In the genomic region with DNA sequence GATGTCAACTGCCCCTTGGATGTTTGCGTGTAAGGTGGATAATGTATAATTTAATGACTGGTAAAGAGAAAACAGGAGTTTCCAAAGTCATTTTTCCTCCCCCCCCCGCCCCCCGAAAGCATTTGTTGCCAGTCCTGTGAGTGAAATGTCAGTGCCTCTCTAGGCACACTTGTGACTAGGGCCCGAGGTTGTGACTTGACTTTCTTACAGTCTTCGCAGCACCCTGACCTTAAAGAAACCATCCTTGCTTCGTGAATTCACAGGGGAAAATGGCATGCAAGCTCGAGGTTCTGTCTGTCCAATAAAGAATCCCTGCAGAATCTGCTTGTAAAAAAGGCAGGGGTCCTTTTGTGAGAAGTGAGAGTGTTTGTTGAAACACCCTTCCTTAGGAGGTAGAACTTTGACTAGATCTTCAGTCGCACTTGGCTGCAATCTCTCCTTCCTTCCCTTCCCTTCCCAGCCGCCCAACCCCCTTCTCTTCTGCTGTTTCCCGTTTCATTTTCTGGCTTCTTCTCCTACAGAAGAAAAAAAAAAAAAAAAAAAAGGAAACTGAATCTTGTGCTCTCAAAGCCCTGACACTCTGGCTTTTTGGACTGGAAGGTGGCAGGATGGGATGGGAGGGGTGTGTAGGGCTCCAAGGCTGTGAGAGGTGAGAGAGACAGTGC, we compare ENCODE assay signal across 8 mouse cellular contexts. TPM values are rescaled to one million over a fixed set of nuclear protein-coding genes. Genes with fewer than 3 reads are reported as not detected.
DNase-seq lines count a peak whose midpoint lies in the region; ATAC-seq lines count a peak whose summit lies in the region.

No protein-coding gene starts in this region.

- H3K4me2 ChIP-seq in heart, embryonic 11.5 days = peak overlapping the region; percentile 74
- H3K4me2 ChIP-seq in kidney, embryonic 16.5 days (replicated peaks; ENCODE audit: low read depth, low read length) = peak overlapping the region; percentile 93
- H3K4me2 ChIP-seq in stomach, embryonic 15.5 days = peak overlapping the region; percentile 76

- peak overlapping the region; percentile 76 for H3K4me3 ChIP-seq in heart, embryonic 11.5 days (ENCODE audit: low read depth, low read length)
- H3K4me3 ChIP-seq in kidney, embryonic 16.5 days (ENCODE audit: low read length) = peak overlapping the region; percentile 77
- peak overlapping the region; percentile 75 for H3K4me3 ChIP-seq in stomach, embryonic 15.5 days (replicated peaks)

- peaks cover 47% of the 10 kb centered on the region for H3K4me1 ChIP-seq in heart, embryonic 11.5 days (ENCODE audit: control insufficient read depth, insufficient read depth, low read length)
- H3K4me1 ChIP-seq in kidney, embryonic 16.5 days (ENCODE audit: insufficient read depth, low read length) = peaks cover 60% of the 10 kb centered on the region
- H3K4me1 ChIP-seq in stomach, embryonic 15.5 days = peaks cover 50% of the 10 kb centered on the region

- no peaks in the 10 kb centered on the region for H3K9me3 ChIP-seq in heart, embryonic 11.5 days (replicated peaks; ENCODE audit: control insufficient read depth, low read length)
- H3K9me3 ChIP-seq in kidney, embryonic 16.5 days (ENCODE audit: low read length) = no peaks in the 10 kb centered on the region
- H3K9me3 ChIP-seq in stomach, embryonic 15.5 days = no peaks in the 10 kb centered on the region

- 20% methylated on average over 10 of the region's 10 CpGs for WGBS in heart, embryonic 11.5 days (ENCODE audit: insufficient replicate concordance)
- 21% methylated on average over 9 of the region's 10 CpGs for WGBS in kidney, embryonic 16.5 days
- 20% methylated on average over 10 of the region's 10 CpGs for WGBS in stomach, embryonic 15.5 days

- H3K27me3 ChIP-seq in heart, embryonic 11.5 days (ENCODE audit: control insufficient read depth, insufficient read depth, low read length) = no peaks in the 10 kb centered on the region
- H3K27me3 ChIP-seq in kidney, embryonic 16.5 days (ENCODE audit: insufficient read depth, low read length) = no peaks in the 10 kb centered on the region
- H3K27me3 ChIP-seq in stomach, embryonic 15.5 days (replicated peaks) = no peaks in the 10 kb centered on the region

- peak overlapping the region; percentile 99 for H3K27ac ChIP-seq in heart, embryonic 11.5 days (ENCODE audit: low read depth, low read length)
- H3K27ac ChIP-seq in kidney, embryonic 16.5 days (ENCODE audit: low read length) = peak overlapping the region; percentile 100
- H3K27ac ChIP-seq in stomach, embryonic 15.5 days = peak overlapping the region; percentile 99

- peak; percentile 64 for DNase-seq in layer of hippocampus, adult 9-11 months
- DNase-seq in layer of hippocampus, adult 8-10 months (ENCODE audit: low spot score in 2 of 2) = no peak
- peak; percentile 48 for DNase-seq in c-Kit-positive CD71-positive TER-119-positive erythroid progenitor cells, embryonic 14.5 days (ENCODE audit: low spot score)
- peak; percentile 66 for DNase-seq in lung, postnatal 14 days
- DNase-seq in retina, postnatal 1 day = no peak

- peak overlapping the region; percentile 96 for H3K9ac ChIP-seq in heart, embryonic 11.5 days (ENCODE audit: low read depth, low read length)
- H3K9ac ChIP-seq in kidney, embryonic 16.5 days (replicated peaks; ENCODE audit: low read length) = peak overlapping the region; percentile 93
- no peak overlapping the region for H3K9ac ChIP-seq in stomach, embryonic 15.5 days

- no peaks in the 10 kb centered on the region for H3K36me3 ChIP-seq in heart, embryonic 11.5 days (ENCODE audit: control insufficient read depth, insufficient read depth, low read length)
- peaks cover 7% of the 10 kb centered on the region for H3K36me3 ChIP-seq in kidney, embryonic 16.5 days (ENCODE audit: insufficient read depth, low read length)
- peaks cover 2% of the 10 kb centered on the region; the same call in 1 of the 2 replicates for H3K36me3 ChIP-seq in stomach, embryonic 15.5 days

- ATAC-seq in heart, embryonic 11.5 days (replicated peaks; ENCODE audit: insufficient number of reproducible peaks, low FRiP score, low TSS enrichment) = no peak
- ATAC-seq in kidney, embryonic 16.5 days (ENCODE audit: low FRiP score, low TSS enrichment) = no peak
- ATAC-seq in stomach, embryonic 15.5 days (ENCODE audit: insufficient read depth, low FRiP score, low read depth) = no peak

RNA-seq across cellular contexts. Expression of gene Pigv, which starts 1.4 kb away (rescaled TPM):
- 10 to 100 TPM in 2 of 4 experiments, 1 to 10 TPM in 2; 9.4 to 13.0 (median 11.3) TPM for total RNA-seq in layer of hippocampus, adult 8-10 months (2022)
- polyA plus RNA-seq in heart, embryonic 11.5 days (2014; fragmentation: Nextera tagmentation; extraction: Ambion mirVana) = 11.4 and 13.9 TPM in 2 replicates
- 19.2 and 22.7 TPM in 2 replicates for polyA plus RNA-seq in kidney, embryonic 16.5 days (2015; fragmentation: Nextera tagmentation; extraction: Ambion mirVana)
- polyA plus RNA-seq in stomach, embryonic 15.5 days (2015; fragmentation: Nextera tagmentation; extraction: Ambion mirVana) = 14.7 and 18.7 TPM in 2 replicates

RNA-seq across cellular contexts. Expression of gene Zdhhc18, which starts 23.8 kb away (rescaled TPM):
- total RNA-seq in layer of hippocampus, adult 8-10 months (2022) = 10 to 100 TPM; 30.7 to 44.0 (median 42.9) TPM
- polyA plus RNA-seq in heart, embryonic 11.5 days (2014; fragmentation: Nextera tagmentation; extraction: Ambion mirVana) = 1.5 and 2.5 TPM in 2 replicates
- polyA plus RNA-seq in kidney, embryonic 16.5 days (2015; fragmentation: Nextera tagmentation; extraction: Ambion mirVana) = 2.4 and 4.4 TPM in 2 replicates
- polyA plus RNA-seq in stomach, embryonic 15.5 days (2015; fragmentation: Nextera tagmentation; extraction: Ambion mirVana) = 5.4 and 5.8 TPM in 2 replicates

Comparison
In these comparisons a context has a peak if more than half of its experiments do, and no peak if none do; other contexts are left out.
1. DNase-seq: peak in layer of hippocampus, adult 9-11 months (single experiment), c-Kit-positive CD71-positive TER-119-positive erythroid progenitor cells, embryonic 14.5 days (single experiment) and lung, postnatal 14 days (single experiment); none in layer of hippocampus, adult 8-10 months (0 of 2) and retina, postnatal 1 day (single experiment).
2. Peak in every context shown above with its lines, with median percentiles within 50 percentile points of each other: H3K27ac ChIP-seq, H3K4me2 ChIP-seq and H3K4me3 ChIP-seq.